Mouse (Mus musculus): Measurements from ENCODE around the gene Olfr1510. TPM values are rescaled to one million over a fixed set of nuclear protein-coding genes. Genes with fewer than 3 reads are reported as not detected.
"Not testable (repeated sequence)": the region's sequence is repeated elsewhere in the genome, so short reads cannot be mapped to it uniquely, and the experiment has no call there.

Gene Olfr1510
- not detected in 2 replicates for polyA plus RNA-seq (2016; fragmentation: Nextera tagmentation; extraction: Ambion mirVana)

GRCm38 (mm10) chr14:52414273-52414672 lies at the start of gene Olfr1510:
Gene Olfr1510 (minus strand): TSS chr14:52414373.
- WGBS, result 85% methylated on average over 3 of the region's 3 CpGs
- Histone ChIP-seq H3K27ac (replicated peaks) (no peak within 1 kb of the TSS), H3K4me3 (no peak within 1 kb of the TSS), H3K36me3 (replicated peaks) (no peaks in the 10 kb centered on the region), H3K27me3 (replicated peaks; ENCODE audit: low read depth, poor library complexity, severe bottlenecking) (no peaks in the 10 kb centered on the region), H3K4me1 (no peaks in the 10 kb centered on the region), H3K9me3 (no peaks in the 10 kb centered on the region)
- no peak for DNase-seq (ENCODE audit: low spot score)

- Histone ChIP-seq H3K4me3 (no peak overlapping the region), H3K36me3 (replicated peaks) (no peaks in the 10 kb centered on the region), H3K27ac (replicated peaks) (no peak overlapping the region), H3K27me3 (replicated peaks; ENCODE audit: low read depth, poor library complexity, severe bottlenecking) (no peaks in the 10 kb centered on the region), H3K4me1 (no peaks in the 10 kb centered on the region), H3K9me3 (0 out of 2 replicates have a peak, but pooled peaks cover 3% of the 10 kb centered on the region)
- no peak for DNase-seq (ENCODE audit: low spot score)
These were observed 47.8 kb upstream of the Olfr1510 start for GRCm38 (mm10) chr14:52461928-52462327.

- H3K4me3 ChIP-seq, result no peak overlapping the region
- no peak for DNase-seq (ENCODE audit: low spot score)
- H3K4me1 ChIP-seq, result no peaks in the 10 kb centered on the region
- 89% methylated on average over 8 of the region's 8 CpGs for WGBS
- H3K27ac ChIP-seq (replicated peaks), result no peak overlapping the region
- no peaks in the 10 kb centered on the region for H3K36me3 ChIP-seq (replicated peaks)
- H3K9me3 ChIP-seq, result 0 out of 2 replicates have a peak, but pooled peaks cover 3% of the 10 kb centered on the region
- H3K27me3 ChIP-seq (replicated peaks; ENCODE audit: low read depth, poor library complexity, severe bottlenecking), result no peaks in the 10 kb centered on the region
These were observed 37.0 kb upstream of the Olfr1510 start for GRCm38 (mm10) chr14:52451138-52451537.

DNA sequence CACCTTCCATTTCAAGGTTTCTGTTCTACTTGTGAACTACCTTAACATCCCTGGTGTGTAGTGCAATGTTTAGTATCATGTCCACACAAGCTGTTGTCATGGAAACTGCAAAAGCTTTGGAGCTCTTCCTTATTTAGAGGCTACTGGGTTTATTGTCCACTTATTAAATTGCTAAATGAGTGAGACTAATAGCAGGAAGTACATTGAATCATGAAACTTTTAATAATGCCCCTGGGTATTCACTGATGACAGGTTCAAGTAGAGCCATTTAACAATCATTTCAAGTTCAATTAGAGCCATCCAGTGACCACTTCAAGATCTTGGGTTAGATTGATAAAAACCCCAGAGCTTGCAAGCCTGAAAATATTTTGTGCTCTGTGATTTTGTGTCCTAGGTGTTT lies 28.5 kb upstream of the Olfr1510 start, which contains the start of gene Olfr1509:
TSS of gene Olfr1509 (plus strand) at position 301 of the 400 bp plus-strand sequence.
- no peaks in the 10 kb centered on the region for H3K27me3 ChIP-seq (replicated peaks; ENCODE audit: low read depth, poor library complexity, severe bottlenecking)
- no peaks in the 10 kb centered on the region for H3K36me3 ChIP-seq (replicated peaks)
- H3K4me3 ChIP-seq, result no peak within 1 kb of the TSS
- H3K9me3 ChIP-seq, result no peaks in the 10 kb centered on the region
- DNase-seq (ENCODE audit: low spot score), result no peak
- no peaks in the 10 kb centered on the region for H3K4me1 ChIP-seq
- H3K27ac ChIP-seq (replicated peaks), result no peak within 1 kb of the TSS

DNA sequence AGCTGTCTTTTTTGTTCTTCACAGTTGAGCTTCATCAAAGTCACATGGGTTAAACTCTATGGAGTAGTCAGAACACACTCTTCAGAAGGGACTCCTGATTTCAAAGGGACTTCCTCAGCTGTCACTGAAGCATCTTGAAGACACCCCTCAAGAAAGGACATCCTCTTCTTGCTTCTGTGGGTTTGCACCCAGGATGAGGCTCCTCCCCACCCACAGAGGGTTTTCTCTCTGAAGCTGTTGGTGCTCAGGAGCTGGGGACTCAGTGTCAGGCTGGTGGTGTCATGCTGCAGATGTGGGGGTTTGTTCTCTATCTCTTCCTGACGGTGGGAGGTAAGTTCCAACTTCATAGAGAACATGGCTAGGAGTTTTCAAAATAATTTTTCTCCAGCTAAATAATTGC lies 13.5 kb upstream of the Olfr1510 start:
- Histone ChIP-seq H3K9me3 (peaks cover 6% of the 10 kb centered on the region; the same call in 1 of the 2 replicates), H3K4me1 (0 out of 2 replicates have a peak, but pooled peaks cover 5% of the 10 kb centered on the region), H3K27me3 (replicated peaks; ENCODE audit: low read depth, poor library complexity, severe bottlenecking) (no peaks in the 10 kb centered on the region), H3K27ac (replicated peaks) (no peak overlapping the region), H3K4me3 (no peak overlapping the region), H3K36me3 (replicated peaks) (no peaks in the 10 kb centered on the region)
- no peak for DNase-seq (ENCODE audit: low spot score)
- 92% methylated on average over 1 of the region's 1 CpGs for WGBS

- H3K36me3 ChIP-seq (replicated peaks); H3K27me3 ChIP-seq (replicated peaks; ENCODE audit: low read depth, poor library complexity, severe bottlenecking); H3K27ac ChIP-seq (replicated peaks); DNase-seq (ENCODE audit: low spot score); H3K4me1 ChIP-seq; H3K9me3 ChIP-seq; H3K4me3 ChIP-seq: not testable (repeated sequence)
- 86% methylated on average over 9 of the region's 10 CpGs for WGBS
These were observed 3.8 kb downstream of the Olfr1510 start for GRCm38 (mm10) chr14:52410142-52410919.

DNA sequence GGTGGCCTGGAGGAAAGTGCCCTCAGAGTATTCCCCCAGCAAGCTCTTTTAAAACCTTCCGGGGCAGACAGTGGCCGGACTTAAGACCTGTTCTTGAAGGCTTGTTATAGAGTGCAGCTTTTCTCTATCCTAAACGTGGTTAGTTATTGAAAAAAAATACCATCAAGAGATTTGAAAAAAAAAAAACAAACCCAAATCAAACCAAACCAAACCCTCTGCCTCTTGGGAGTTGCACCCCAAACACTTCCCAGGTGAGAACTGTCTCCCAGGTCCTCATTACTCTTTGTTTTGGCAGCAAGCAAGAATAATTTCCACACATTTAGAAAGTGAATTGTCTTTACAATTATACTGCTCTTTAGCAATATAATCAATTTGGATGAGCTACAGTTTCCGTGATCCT lies 16.9 kb downstream of the Olfr1510 start, which contains the start of gene Olfr1511:
TSS of gene Olfr1511 (minus strand) at position 101 of the 400 bp plus-strand sequence.
- H3K36me3 ChIP-seq (replicated peaks), result no peaks in the 10 kb centered on the region
- no peak within 1 kb of the TSS for H3K4me3 ChIP-seq
- H3K4me1 ChIP-seq, result no peaks in the 10 kb centered on the region
- no peaks in the 10 kb centered on the region for H3K27me3 ChIP-seq (replicated peaks; ENCODE audit: low read depth, poor library complexity, severe bottlenecking)
- DNase-seq (ENCODE audit: low spot score), result no peak
- WGBS, result 84% methylated on average over 4 of the region's 4 CpGs
- no peaks in the 10 kb centered on the region for H3K9me3 ChIP-seq
- no peak within 1 kb of the TSS for H3K27ac ChIP-seq (replicated peaks)

DNA sequence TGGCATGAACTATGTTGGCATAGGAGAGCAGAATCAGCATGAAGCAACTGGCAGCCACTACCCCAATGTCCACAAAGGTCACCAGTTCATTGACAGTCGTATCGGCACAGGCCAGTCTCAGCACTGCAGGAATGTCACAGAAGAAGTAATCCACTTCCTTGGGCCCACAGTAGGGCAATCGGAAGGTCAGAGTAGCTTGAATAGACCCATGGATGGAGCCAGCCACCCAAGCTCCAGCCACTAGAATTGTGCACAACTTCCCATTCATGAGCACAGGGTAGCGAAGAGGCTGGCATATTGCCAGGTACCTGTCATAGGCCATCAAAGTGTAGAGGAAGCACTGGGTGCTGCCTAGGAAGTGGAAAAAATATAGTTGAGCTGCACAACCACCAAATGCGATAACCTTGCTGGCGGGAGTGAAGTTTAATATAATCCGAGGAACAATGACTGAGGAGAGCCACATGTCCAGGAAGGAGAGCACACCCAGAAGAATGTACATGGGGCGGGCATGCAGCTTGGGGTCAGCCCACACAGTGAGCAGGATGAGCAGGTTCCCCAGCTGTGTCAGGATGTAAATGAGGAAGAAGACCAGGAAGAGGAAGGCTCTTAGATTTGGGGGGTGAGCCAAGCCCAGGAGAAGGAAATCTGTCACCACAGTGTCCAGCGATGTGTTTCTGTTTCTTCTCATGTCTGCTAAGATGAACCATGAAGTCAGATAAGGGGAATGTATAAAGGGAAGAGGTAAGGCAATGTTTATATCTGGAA lies 23.9 kb downstream of the Olfr1510 start:
- not testable (repeated sequence) for DNase-seq (ENCODE audit: low spot score); H3K36me3 ChIP-seq (replicated peaks); H3K4me3 ChIP-seq; H3K27me3 ChIP-seq (replicated peaks; ENCODE audit: low read depth, poor library complexity, severe bottlenecking); H3K9me3 ChIP-seq; H3K4me1 ChIP-seq; H3K27ac ChIP-seq (replicated peaks)
- 92% methylated on average over 9 of the region's 9 CpGs for WGBS

- no peak for DNase-seq (ENCODE audit: low spot score)
- Histone ChIP-seq H3K36me3 (replicated peaks) (no peaks in the 10 kb centered on the region), H3K27me3 (replicated peaks; ENCODE audit: low read depth, poor library complexity, severe bottlenecking) (no peaks in the 10 kb centered on the region), H3K9me3 (no peaks in the 10 kb centered on the region), H3K4me3 (no peak within 1 kb of the TSS), H3K4me1 (no peaks in the 10 kb centered on the region), H3K27ac (replicated peaks) (no peak within 1 kb of the TSS)
- 84% methylated on average over 2 of the region's 2 CpGs for WGBS
These were observed 35.1 kb downstream of the Olfr1510 start, which contains the start of gene Olfr1512 for GRCm38 (mm10) chr14:52379068-52379467. Gene Olfr1512 (minus strand): TSS chr14:52379168.

DNA sequence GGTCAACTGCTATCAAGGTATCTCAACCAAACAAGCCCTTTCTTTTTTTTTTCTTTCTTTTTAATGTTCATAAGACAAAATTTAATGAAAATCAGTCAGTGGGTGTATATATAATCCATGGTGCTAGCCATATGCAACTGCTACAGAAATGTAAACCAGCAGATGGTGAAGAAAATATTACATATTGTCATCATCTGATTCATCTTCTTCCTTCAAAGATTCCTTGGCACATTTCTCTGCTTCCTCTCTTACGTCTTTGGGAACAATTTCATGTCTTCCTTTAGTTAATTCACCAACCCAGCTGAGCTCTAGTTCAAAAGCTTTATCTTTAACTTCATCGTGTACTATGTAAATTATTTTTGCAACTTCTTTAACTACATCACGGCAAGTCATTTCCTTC lies 45.4 kb downstream of the Olfr1510 start:
- Histone ChIP-seq H3K9me3 (peaks cover 2% of the 10 kb centered on the region; the same call in 1 of the 2 replicates), H3K27ac (replicated peaks) (no peak overlapping the region), H3K36me3 (replicated peaks) (no peaks in the 10 kb centered on the region), H3K27me3 (replicated peaks; ENCODE audit: low read depth, poor library complexity, severe bottlenecking) (no peaks in the 10 kb centered on the region), H3K4me3 (no peak overlapping the region), H3K4me1 (no peaks in the 10 kb centered on the region)
- 94% methylated on average over 3 of the region's 3 CpGs for WGBS
- DNase-seq (ENCODE audit: low spot score), result no peak
